Mouse (Mus musculus) gastrocnemius, postnatal 25 days (tissue): ENCODE data around the gene Snrpn. TPM values are rescaled to one million over a fixed set of nuclear protein-coding genes. Genes with fewer than 3 reads are reported as not detected.

Source experiments
- total RNA-seq, 2 experiments: library from RNA; stranded (reverse); gene quantifications; 1 replicate in 1 of 2; 2 replicates in 1 of 2; pipeline ENCODE4 v1.2.3; 2021

The Snrpn gene
- total RNA-seq, 2 experiments from 2014 or later: 44.1 to 50.6 TPM

Other genes with a start within 250 kb of the Snrpn start
- gene Snurf, start 135.2 kb downstream of the Snrpn start, total RNA-seq: 100 to 1,000 TPM; 125 to 129 TPM
- 1 to 10 TPM; 1.2 to 2.5 TPM for gene Gm38393, start 135.2 kb downstream of the Snrpn start, total RNA-seq